Mouse (Mus musculus): ENCODE measurements around the gene Kif26b. TPM values are rescaled to one million over a fixed set of nuclear protein-coding genes. Genes with fewer than 3 reads are reported as not detected.

The Kif26b gene
- polyA plus RNA-seq, 1 experiment from 2014 or later: 8.1 TPM

GRCm38 (mm10) chr1:178667808-178668207, 138.9 kb downstream of the Kif26b start:
- no peaks in the 10 kb centered on the region for H3K27me3 ChIP-seq (replicated peaks; ENCODE audit: control insufficient read depth, insufficient read depth, low read length)
- WGBS: 69% methylated on average over 7 of the region's 7 CpGs

GRCm38 (mm10) chr1:178668907-178669306, 140.0 kb downstream of the Kif26b start:
- peaks cover 8% of the 10 kb centered on the region; the same call in 1 of the 2 replicates for H3K4me1 ChIP-seq (ENCODE audit: control insufficient read depth, insufficient read depth, low read length)
- ATAC-seq (ENCODE audit: low read depth): no peak

More at GRCm38 (mm10) chr1:178667808-178668207, 138.9 kb downstream of the Kif26b start:
- no peak for DNase-seq (ENCODE audit: low spot score)
- H3K36me3 ChIP-seq (ENCODE audit: control insufficient read depth, insufficient read depth, low read length): no peaks in the 10 kb centered on the region
- no peaks in the 10 kb centered on the region for H3K9me3 ChIP-seq (ENCODE audit: control insufficient read depth, low read length)
- H3K4me2 ChIP-seq (ENCODE audit: low read depth, low read length): no peak overlapping the region
- H3K4me1 ChIP-seq (ENCODE audit: control insufficient read depth, insufficient read depth, low read length): peaks cover 10% of the 10 kb centered on the region
- H3K4me3 ChIP-seq (ENCODE audit: low read depth, low read length): no peak overlapping the region
- no peak overlapping the region for H3K27ac ChIP-seq (replicated peaks; ENCODE audit: low read depth, low read length)
- no peak overlapping the region for H3K9ac ChIP-seq (ENCODE audit: low read depth, low read length)
- no peak for ATAC-seq (ENCODE audit: low read depth)

GRCm38 (mm10) chr1:178673051-178673450, 144.1 kb downstream of the Kif26b start:
- H3K4me2 ChIP-seq (ENCODE audit: low read depth, low read length): no peak overlapping the region
- DNase-seq (ENCODE audit: low spot score): no peak
- H3K9me3 ChIP-seq (ENCODE audit: control insufficient read depth, low read length): no peaks in the 10 kb centered on the region
- no peak overlapping the region for H3K27ac ChIP-seq (replicated peaks; ENCODE audit: low read depth, low read length)
- no peak overlapping the region for H3K9ac ChIP-seq (ENCODE audit: low read depth, low read length)
- 48% methylated on average over 7 of the region's 7 CpGs for WGBS
- no peak overlapping the region for H3K4me3 ChIP-seq (ENCODE audit: low read depth, low read length)
- H3K36me3 ChIP-seq (ENCODE audit: control insufficient read depth, insufficient read depth, low read length): no peaks in the 10 kb centered on the region
- 0 out of 2 replicates have a peak, but pooled peaks cover 5% of the 10 kb centered on the region for H3K4me1 ChIP-seq (ENCODE audit: control insufficient read depth, insufficient read depth, low read length)
- 0 out of 2 replicates have a peak, but pooled peaks have one; percentile 22 for ATAC-seq (ENCODE audit: low read depth)
- no peaks in the 10 kb centered on the region for H3K27me3 ChIP-seq (replicated peaks; ENCODE audit: control insufficient read depth, insufficient read depth, low read length)

More at GRCm38 (mm10) chr1:178668907-178669306, 140.0 kb downstream of the Kif26b start:
- no peak overlapping the region for H3K4me2 ChIP-seq (ENCODE audit: low read depth, low read length)
- H3K9ac ChIP-seq (ENCODE audit: low read depth, low read length): no peak overlapping the region
- no peak for DNase-seq (ENCODE audit: low spot score)
- H3K36me3 ChIP-seq (ENCODE audit: control insufficient read depth, insufficient read depth, low read length): no peaks in the 10 kb centered on the region
- H3K4me3 ChIP-seq (ENCODE audit: low read depth, low read length): no peak overlapping the region
- WGBS: 87% methylated on average over 4 of the region's 4 CpGs
- H3K27me3 ChIP-seq (replicated peaks; ENCODE audit: control insufficient read depth, insufficient read depth, low read length): no peaks in the 10 kb centered on the region
- no peaks in the 10 kb centered on the region for H3K9me3 ChIP-seq (ENCODE audit: control insufficient read depth, low read length)
- no peak overlapping the region for H3K27ac ChIP-seq (replicated peaks; ENCODE audit: low read depth, low read length)

- 70% methylated on average over 2 of the region's 2 CpGs for WGBS
- Histone ChIP-seq H3K4me1 (ENCODE audit: control insufficient read depth, insufficient read depth, low read length) (0 out of 2 replicates have a peak, but pooled peaks cover 5% of the 10 kb centered on the region), H3K4me2 (ENCODE audit: low read depth, low read length) (no peak overlapping the region), H3K4me3 (ENCODE audit: low read depth, low read length) (no peak overlapping the region), H3K27ac (replicated peaks; ENCODE audit: low read depth, low read length) (no peak overlapping the region), H3K9me3 (ENCODE audit: control insufficient read depth, low read length) (no peaks in the 10 kb centered on the region), H3K27me3 (replicated peaks; ENCODE audit: control insufficient read depth, insufficient read depth, low read length) (no peaks in the 10 kb centered on the region), H3K9ac (ENCODE audit: low read depth, low read length) (no peak overlapping the region), H3K36me3 (ENCODE audit: control insufficient read depth, insufficient read depth, low read length) (no peaks in the 10 kb centered on the region)
- ATAC-seq (ENCODE audit: low read depth) (no peak), DNase-seq (ENCODE audit: low spot score) (no peak)
These were observed 144.6 kb downstream of the Kif26b start for GRCm38 (mm10) chr1:178673506-178673905.

GRCm38 (mm10) chr1:178675542-178676252, 146.8 kb downstream of the Kif26b start:
- 0 out of 2 replicates have a peak, but pooled peaks cover 5% of the 10 kb centered on the region for H3K4me1 ChIP-seq (ENCODE audit: control insufficient read depth, insufficient read depth, low read length)
- peaks cover 10% of the 10 kb centered on the region; the same call in 1 of the 2 replicates for H3K36me3 ChIP-seq (ENCODE audit: control insufficient read depth, insufficient read depth, low read length)
- no peak overlapping the region for H3K9ac ChIP-seq (ENCODE audit: low read depth, low read length)
- no peak for DNase-seq (ENCODE audit: low spot score)
- H3K27ac ChIP-seq (replicated peaks; ENCODE audit: low read depth, low read length): no peak overlapping the region
- H3K4me3 ChIP-seq (ENCODE audit: low read depth, low read length): no peak overlapping the region
- H3K4me2 ChIP-seq (ENCODE audit: low read depth, low read length): no peak overlapping the region
- ATAC-seq (ENCODE audit: low read depth): no peak
- H3K9me3 ChIP-seq (ENCODE audit: control insufficient read depth, low read length): no peaks in the 10 kb centered on the region
- 90% methylated on average over 3 of the region's 3 CpGs for WGBS
- no peaks in the 10 kb centered on the region for H3K27me3 ChIP-seq (replicated peaks; ENCODE audit: control insufficient read depth, insufficient read depth, low read length)

- H3K36me3 ChIP-seq (ENCODE audit: control insufficient read depth, insufficient read depth, low read length): peaks cover 10% of the 10 kb centered on the region; the same call in 1 of the 2 replicates
- WGBS: 75% methylated on average over 12 of the region's 12 CpGs
- no peak for DNase-seq (ENCODE audit: low spot score)
- H3K27ac ChIP-seq (replicated peaks; ENCODE audit: low read depth, low read length): no peak overlapping the region
- no peak overlapping the region for H3K4me3 ChIP-seq (ENCODE audit: low read depth, low read length)
- no peak overlapping the region for H3K4me2 ChIP-seq (ENCODE audit: low read depth, low read length)
- H3K4me1 ChIP-seq (ENCODE audit: control insufficient read depth, insufficient read depth, low read length): 0 out of 2 replicates have a peak, but pooled peaks cover 5% of the 10 kb centered on the region
- ATAC-seq (ENCODE audit: low read depth): no peak
- H3K27me3 ChIP-seq (replicated peaks; ENCODE audit: control insufficient read depth, insufficient read depth, low read length): no peaks in the 10 kb centered on the region
- no peaks in the 10 kb centered on the region for H3K9me3 ChIP-seq (ENCODE audit: control insufficient read depth, low read length)
- no peak overlapping the region for H3K9ac ChIP-seq (ENCODE audit: low read depth, low read length)
These were observed 148.2 kb downstream of the Kif26b start for GRCm38 (mm10) chr1:178677160-178677559.

- H3K36me3 ChIP-seq (ENCODE audit: control insufficient read depth, insufficient read depth, low read length): peaks cover 10% of the 10 kb centered on the region; the same call in 1 of the 2 replicates
- H3K4me1 ChIP-seq (ENCODE audit: control insufficient read depth, insufficient read depth, low read length): 0 out of 2 replicates have a peak, but pooled peaks cover 3% of the 10 kb centered on the region
- ATAC-seq (ENCODE audit: low read depth) (no peak), DNase-seq (ENCODE audit: low spot score) (no peak)
- no peak overlapping the region for H3K4me3 ChIP-seq (ENCODE audit: low read depth, low read length)
- no peak overlapping the region for H3K9ac ChIP-seq (ENCODE audit: low read depth, low read length)
- WGBS: 75% methylated on average over 4 of the region's 4 CpGs
- no peaks in the 10 kb centered on the region for H3K9me3 ChIP-seq (ENCODE audit: control insufficient read depth, low read length)
- no peaks in the 10 kb centered on the region for H3K27me3 ChIP-seq (replicated peaks; ENCODE audit: control insufficient read depth, insufficient read depth, low read length)
- no peak overlapping the region for H3K27ac ChIP-seq (replicated peaks; ENCODE audit: low read depth, low read length)
- no peak overlapping the region for H3K4me2 ChIP-seq (ENCODE audit: low read depth, low read length)
These were observed 148.8 kb downstream of the Kif26b start for GRCm38 (mm10) chr1:178677630-178678221.

GRCm38 (mm10) chr1:178683631-178684030, 154.7 kb downstream of the Kif26b start:
- no peak overlapping the region for H3K9ac ChIP-seq (ENCODE audit: low read depth, low read length)
- 42% methylated on average over 10 of the region's 10 CpGs for WGBS
- H3K4me3 ChIP-seq (ENCODE audit: low read depth, low read length): no peak overlapping the region
- H3K4me2 ChIP-seq (ENCODE audit: low read depth, low read length): no peak overlapping the region
- peaks cover 10% of the 10 kb centered on the region; the same call in 1 of the 2 replicates for H3K4me1 ChIP-seq (ENCODE audit: control insufficient read depth, insufficient read depth, low read length)
- H3K36me3 ChIP-seq (ENCODE audit: control insufficient read depth, insufficient read depth, low read length): peaks cover 10% of the 10 kb centered on the region; the same call in 1 of the 2 replicates
- no peaks in the 10 kb centered on the region for H3K9me3 ChIP-seq (ENCODE audit: control insufficient read depth, low read length)
- ATAC-seq (ENCODE audit: low read depth) (peak; percentile 26; the same call in 1 of the 2 replicates), DNase-seq (ENCODE audit: low spot score) (peak; percentile 55)
- no peaks in the 10 kb centered on the region for H3K27me3 ChIP-seq (replicated peaks; ENCODE audit: control insufficient read depth, insufficient read depth, low read length)
- no peak overlapping the region for H3K27ac ChIP-seq (replicated peaks; ENCODE audit: low read depth, low read length)

Measured in embryonic facial prominence, embryonic 14.5 days (tissue).